Mouse (Mus musculus): ENCODE measurements around the gene Gm4791. TPM values are rescaled to one million over a fixed set of nuclear protein-coding genes. Genes with fewer than 3 reads are reported as not detected.

Gene Gm4791
- not detected for polyA plus RNA-seq (2014; fragmentation: Illumina TruSeq; extraction: RNeasy Lipid Tissue Mini Kit (QIAGEN cat#74804); ENCODE audit: low read depth, low replicate concordance)

DNA sequence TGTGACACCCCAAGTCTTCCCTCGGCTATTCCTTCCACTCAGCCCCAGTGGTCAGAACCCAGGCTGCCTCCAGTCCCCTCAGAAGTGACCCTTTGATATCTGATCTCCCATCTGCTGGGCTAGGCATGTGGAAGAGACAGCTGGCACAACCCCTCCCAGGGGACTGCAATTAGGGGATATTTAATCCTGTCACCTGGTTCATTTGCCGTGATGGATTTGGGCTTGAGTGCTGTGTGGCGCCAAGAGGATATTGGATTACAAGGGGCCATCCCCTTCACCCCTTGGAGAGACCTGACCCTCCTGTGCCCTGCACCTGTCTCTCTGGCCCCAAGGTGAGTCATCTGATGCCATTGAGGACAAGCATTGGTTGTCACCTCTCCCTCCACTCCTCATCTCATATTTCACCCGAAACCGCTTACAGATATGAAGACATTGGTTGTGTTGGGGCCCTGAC is at the start of gene Gm4791:
TSS of gene Gm4791 (plus strand) at position 404 of the 454 bp plus-strand sequence.

Measured in sigmoid colon, adult 10 weeks (tissue).